Mouse (Mus musculus): ENCODE measurements around the gene Dph1.
A peak's percentile ranks its signal among the peaks of the same experiment; 100 is the strongest.

- peak; percentile 90 for TF ChIP-seq CTCF (conservative IDR thresholded peaks at IDR 0.05; ENCODE audit: low read length)
- no peak for TF ChIP-seq NANOG (IDR thresholded peaks at IDR 0.05; ENCODE audit: borderline replicate concordance, low read length)
- TF ChIP-seq POU5F1 (IDR thresholded peaks at IDR 0.05; ENCODE audit: borderline replicate concordance, low read length), result no peak
These were observed 40.7 kb upstream of the Dph1 start for GRCm38 (mm10) chr11:75231756-75232155.

Measured in E14TG2a.4 (cell line).